Mouse (Mus musculus): ENCODE measurements around the gene Ermp1. TPM values are rescaled to one million over a fixed set of nuclear protein-coding genes. Genes with fewer than 3 reads are reported as not detected.
A peak's percentile ranks its signal among the peaks of the same experiment; 100 is the strongest.

Gene Ermp1
- polyA plus RNA-seq, 1 experiment from 2014 or later = 5.3 TPM

- H3K36me3 ChIP-seq = peaks cover 7% of the 10 kb centered on the region
- H3K9me3 ChIP-seq = peaks cover 4% of the 10 kb centered on the region
- peaks cover 10% of the 10 kb centered on the region; the same call in 1 of the 2 replicates for H3K4me1 ChIP-seq
- H3K27ac ChIP-seq (replicated peaks) = no peak overlapping the region
- no peak overlapping the region for H3K4me2 ChIP-seq
- H3K27me3 ChIP-seq (replicated peaks) = peaks cover 23% of the 10 kb centered on the region
- H3K4me3 ChIP-seq = no peak overlapping the region
- ATAC-seq (ENCODE audit: extremely low read depth, insufficient number of reproducible peaks, low FRiP score, low TSS enrichment) = no peak
- 84% methylated on average over 11 of the region's 11 CpGs for WGBS
- H3K9ac ChIP-seq = no peak overlapping the region
These were observed 4.9 kb downstream of the Ermp1 start for GRCm38 (mm10) chr19:29643194-29643922.

- ATAC-seq (ENCODE audit: extremely low read depth, insufficient number of reproducible peaks, low FRiP score, low TSS enrichment) = no peak
- H3K27me3 ChIP-seq (replicated peaks) = peaks cover 23% of the 10 kb centered on the region
- H3K36me3 ChIP-seq = peaks cover 7% of the 10 kb centered on the region
- WGBS = 62% methylated on average over 6 of the region's 6 CpGs
- H3K9me3 ChIP-seq = peaks cover 4% of the 10 kb centered on the region
- H3K9ac ChIP-seq = no peak overlapping the region
- H3K4me3 ChIP-seq = no peak overlapping the region
- no peak overlapping the region for H3K4me2 ChIP-seq
- H3K4me1 ChIP-seq = peaks cover 10% of the 10 kb centered on the region; the same call in 1 of the 2 replicates
- no peak overlapping the region for H3K27ac ChIP-seq (replicated peaks)
These were observed 6.0 kb downstream of the Ermp1 start for GRCm38 (mm10) chr19:29642211-29642610.

- Histone ChIP-seq H3K27me3 (replicated peaks) (peaks cover 18% of the 10 kb centered on the region), H3K4me1 (peaks cover 10% of the 10 kb centered on the region; the same call in 1 of the 2 replicates), H3K4me3 (0 out of 2 replicates have a peak overlapping the region, but pooled peaks have one; percentile 6), H3K27ac (replicated peaks) (0 out of 2 replicates have a peak overlapping the region, but pooled peaks have one; percentile 16), H3K4me2 (peak overlapping the region; percentile 44), H3K36me3 (peaks cover 7% of the 10 kb centered on the region), H3K9me3 (peaks cover 4% of the 10 kb centered on the region), H3K9ac (peak overlapping the region; percentile 4; the same call in 1 of the 2 replicates)
- 70% methylated on average over 5 of the region's 5 CpGs for WGBS
- no peak for ATAC-seq (ENCODE audit: extremely low read depth, insufficient number of reproducible peaks, low FRiP score, low TSS enrichment)
These were observed 6.7 kb downstream of the Ermp1 start for GRCm38 (mm10) chr19:29641510-29641909.

GRCm38 (mm10) chr19:29641055-29641454, 7.2 kb downstream of the Ermp1 start:
- peaks cover 4% of the 10 kb centered on the region for H3K9me3 ChIP-seq
- 0 out of 2 replicates have a peak overlapping the region, but pooled peaks have one; percentile 6 for H3K4me3 ChIP-seq
- H3K27ac ChIP-seq (replicated peaks) = 0 out of 2 replicates have a peak overlapping the region, but pooled peaks have one; percentile 32
- 38% methylated on average over 9 of the region's 9 CpGs for WGBS
- ATAC-seq (ENCODE audit: extremely low read depth, insufficient number of reproducible peaks, low FRiP score, low TSS enrichment) = peak; percentile 46; the same call in 1 of the 2 replicates
- H3K27me3 ChIP-seq (replicated peaks) = peaks cover 17% of the 10 kb centered on the region
- peak overlapping the region; percentile 44 for H3K4me2 ChIP-seq
- no peak overlapping the region for H3K9ac ChIP-seq
- H3K4me1 ChIP-seq = peaks cover 10% of the 10 kb centered on the region; the same call in 1 of the 2 replicates
- peaks cover 7% of the 10 kb centered on the region for H3K36me3 ChIP-seq

GRCm38 (mm10) chr19:29612102-29612501, 36.1 kb downstream of the Ermp1 start:
- H3K4me3 ChIP-seq = no peak overlapping the region
- ATAC-seq (ENCODE audit: extremely low read depth, insufficient number of reproducible peaks, low FRiP score, low TSS enrichment) = no peak
- H3K36me3 ChIP-seq = peaks cover 42% of the 10 kb centered on the region
- H3K4me1 ChIP-seq = peaks cover 15% of the 10 kb centered on the region
- H3K27me3 ChIP-seq (replicated peaks) = peaks cover 69% of the 10 kb centered on the region
- H3K9ac ChIP-seq = no peak overlapping the region
- no peak overlapping the region for H3K4me2 ChIP-seq
- 65% methylated on average over 2 of the region's 2 CpGs for WGBS
- H3K9me3 ChIP-seq = no peaks in the 10 kb centered on the region
- H3K27ac ChIP-seq (replicated peaks) = no peak overlapping the region

GRCm38 (mm10) chr19:29610907-29611306, 37.3 kb downstream of the Ermp1 start:
- peak overlapping the region; percentile 27 for H3K4me2 ChIP-seq
- no peak overlapping the region for H3K9ac ChIP-seq
- H3K36me3 ChIP-seq = peaks cover 44% of the 10 kb centered on the region
- no peaks in the 10 kb centered on the region for H3K9me3 ChIP-seq
- no peak overlapping the region; the same call in 1 of the 2 replicates for H3K27ac ChIP-seq (replicated peaks)
- ATAC-seq (ENCODE audit: extremely low read depth, insufficient number of reproducible peaks, low FRiP score, low TSS enrichment) = peak; percentile 68; the same call in 1 of the 2 replicates
- no peak overlapping the region for H3K4me3 ChIP-seq
- WGBS = 20% methylated on average over 10 of the region's 10 CpGs
- H3K4me1 ChIP-seq = peaks cover 15% of the 10 kb centered on the region
- peaks cover 70% of the 10 kb centered on the region for H3K27me3 ChIP-seq (replicated peaks)

GRCm38 (mm10) chr19:29608212-29608611, 40.0 kb downstream of the Ermp1 start:
- WGBS = 53% methylated on average over 4 of the region's 4 CpGs
- Histone ChIP-seq H3K9me3 (no peaks in the 10 kb centered on the region), H3K4me3 (no peak overlapping the region), H3K4me1 (peaks cover 15% of the 10 kb centered on the region), H3K36me3 (peaks cover 49% of the 10 kb centered on the region), H3K4me2 (no peak overlapping the region), H3K27me3 (replicated peaks) (peaks cover 51% of the 10 kb centered on the region), H3K9ac (no peak overlapping the region), H3K27ac (replicated peaks) (no peak overlapping the region)
- ATAC-seq (ENCODE audit: extremely low read depth, insufficient number of reproducible peaks, low FRiP score, low TSS enrichment) = no peak

- no peak overlapping the region for H3K4me2 ChIP-seq
- no peak overlapping the region for H3K4me3 ChIP-seq
- peaks cover 15% of the 10 kb centered on the region for H3K4me1 ChIP-seq
- H3K36me3 ChIP-seq = peaks cover 49% of the 10 kb centered on the region
- H3K27ac ChIP-seq (replicated peaks) = no peak overlapping the region
- WGBS = 82% methylated on average over 4 of the region's 4 CpGs
- H3K27me3 ChIP-seq (replicated peaks) = peaks cover 49% of the 10 kb centered on the region
- no peaks in the 10 kb centered on the region for H3K9me3 ChIP-seq
- H3K9ac ChIP-seq = no peak overlapping the region
- ATAC-seq (ENCODE audit: extremely low read depth, insufficient number of reproducible peaks, low FRiP score, low TSS enrichment) = no peak
These were observed 40.7 kb downstream of the Ermp1 start for GRCm38 (mm10) chr19:29607521-29607920.

GRCm38 (mm10) chr19:29604653-29605052, 43.6 kb downstream of the Ermp1 start:
- Histone ChIP-seq H3K27me3 (replicated peaks) (peaks cover 45% of the 10 kb centered on the region), H3K4me3 (no peak overlapping the region), H3K4me2 (no peak overlapping the region), H3K4me1 (no peaks in the 10 kb centered on the region), H3K9me3 (no peaks in the 10 kb centered on the region), H3K27ac (replicated peaks) (no peak overlapping the region), H3K36me3 (peaks cover 58% of the 10 kb centered on the region), H3K9ac (no peak overlapping the region)
- 90% methylated on average over 3 of the region's 3 CpGs for WGBS
- ATAC-seq (ENCODE audit: extremely low read depth, insufficient number of reproducible peaks, low FRiP score, low TSS enrichment) = no peak

GRCm38 (mm10) chr19:29603548-29604353, 44.5 kb downstream of the Ermp1 start:
- H3K27me3 ChIP-seq (replicated peaks) = peaks cover 39% of the 10 kb centered on the region
- ATAC-seq (ENCODE audit: extremely low read depth, insufficient number of reproducible peaks, low FRiP score, low TSS enrichment) = no peak
- no peak overlapping the region for H3K27ac ChIP-seq (replicated peaks)

GRCm38 (mm10) chr19:29598981-29599380, 49.2 kb downstream of the Ermp1 start:
- no peak overlapping the region for H3K27ac ChIP-seq (replicated peaks)
- no peak overlapping the region for H3K4me3 ChIP-seq
- no peak overlapping the region for H3K4me2 ChIP-seq
- H3K27me3 ChIP-seq (replicated peaks) = peaks cover 16% of the 10 kb centered on the region
- no peak for ATAC-seq (ENCODE audit: extremely low read depth, insufficient number of reproducible peaks, low FRiP score, low TSS enrichment)
- WGBS = 81% methylated on average over 5 of the region's 5 CpGs
- peaks cover 86% of the 10 kb centered on the region for H3K36me3 ChIP-seq
- no peaks in the 10 kb centered on the region for H3K9me3 ChIP-seq
- no peaks in the 10 kb centered on the region for H3K4me1 ChIP-seq
- no peak overlapping the region for H3K9ac ChIP-seq

More at GRCm38 (mm10) chr19:29603548-29604353, 44.5 kb downstream of the Ermp1 start:
- H3K9ac ChIP-seq = no peak overlapping the region
- WGBS = 74% methylated on average over 14 of the region's 14 CpGs
- no peaks in the 10 kb centered on the region for H3K9me3 ChIP-seq
- no peaks in the 10 kb centered on the region for H3K4me1 ChIP-seq
- H3K36me3 ChIP-seq = peaks cover 62% of the 10 kb centered on the region
- no peak overlapping the region for H3K4me2 ChIP-seq
- H3K4me3 ChIP-seq = no peak overlapping the region

Data from heart, embryonic 13.5 days (tissue).